Mouse (Mus musculus) lung, adult 2 months (tissue): ENCODE measurements around the gene Vdac1.

Source experiments
- CTCF ChIP-seq: fragments of 200-500 bp; IDR thresholded peaks from 2 replicates; pipeline ENCODE4 v1.5.1; 2011; ENCODE audit warnings: mild to moderate bottlenecking, low read length, control low read depth; ENCODE audit not compliant: insufficient read depth
- POLR2A ChIP-seq: fragments of 200-500 bp; IDR thresholded peaks from 2 replicates; pipeline ENCODE4 v1.6.1; 2011; ENCODE audit warnings: low read depth, mild to moderate bottlenecking, control low read depth, low read length, borderline replicate concordance; ENCODE audit errors: extremely low read depth

DNA sequence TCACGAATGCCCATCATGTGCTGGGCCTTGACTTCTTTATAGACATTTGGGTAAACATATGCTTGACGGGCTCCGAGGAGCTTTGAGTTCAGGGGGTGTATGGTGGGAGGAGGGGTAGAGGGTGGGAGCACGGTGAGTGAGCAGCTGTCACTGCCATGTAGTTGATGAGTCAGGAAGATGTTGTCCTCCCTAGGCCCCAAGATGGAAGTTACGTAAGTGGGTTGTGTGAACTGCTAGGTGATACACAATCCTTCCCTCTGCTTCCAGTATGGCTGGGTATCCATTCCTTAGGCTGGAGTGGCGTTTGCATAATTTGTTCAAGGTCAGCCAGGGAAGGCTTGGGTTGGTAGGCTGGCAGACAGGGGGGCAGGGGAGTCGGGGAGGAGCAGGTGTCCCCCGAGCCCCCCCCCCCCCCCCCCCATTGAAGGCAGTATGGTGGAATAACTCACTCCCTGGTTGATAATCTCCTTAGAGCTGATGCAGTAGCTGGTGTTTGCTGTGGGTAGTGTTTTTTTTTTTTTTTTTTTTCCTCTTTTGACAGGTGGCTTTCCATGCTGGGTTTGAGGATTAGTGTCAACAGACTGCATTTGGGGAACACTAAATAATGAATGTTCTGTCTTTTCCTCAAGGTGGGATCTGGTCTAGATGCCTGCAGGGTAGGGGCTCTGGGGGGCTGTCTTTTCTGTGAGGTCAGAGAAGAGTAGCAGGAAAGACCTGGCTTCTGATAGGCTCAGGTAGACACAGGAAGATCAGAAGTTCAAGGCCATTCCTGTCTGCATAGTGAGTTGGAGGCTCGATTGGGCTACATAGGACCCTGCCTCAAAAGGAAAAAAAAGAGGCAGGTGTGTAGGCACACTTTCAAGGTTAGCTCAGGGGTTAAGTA lies 8.8 kb downstream of the Vdac1 start:
- TF ChIP-seq CTCF (no peak), POLR2A (no peak)
